Mouse (Mus musculus) midbrain, embryonic 16.5 days (tissue): ENCODE results near the gene Slc22a22. TPM values are rescaled to one million over a fixed set of nuclear protein-coding genes. Genes with fewer than 3 reads are reported as not detected.
"Not testable (repeated sequence)": the region's sequence is repeated elsewhere in the genome, so short reads cannot be mapped to it uniquely, and the experiment has no call there.

ENCODE experiments used
- ATAC-seq: fragments of 200-750 bp; cut with Nextera tagmentation; 2 replicates; pipeline ENCODE4 v1.8.0; 2017; ENCODE audit warnings: moderate TSS enrichment
- H3K27ac ChIP-seq: fragments of 300-500 bp; sonication (generic); 2 replicates; pipeline ENCODE4 v1.5.1; 2014; ENCODE audit warnings: mild to moderate bottlenecking, low read length, mixed read lengths
- H3K27me3 ChIP-seq: fragments of 300-500 bp; sonication (generic); 2 replicates; pipeline ENCODE4 v1.6.1; 2014; ENCODE audit warnings: low read depth, low read length, mixed read lengths; ENCODE audit not compliant: control insufficient read depth, insufficient read depth
- H3K36me3 ChIP-seq: fragments of 300-500 bp; sonication (generic); 2 replicates; pipeline ENCODE4 v1.6.1; 2014; ENCODE audit warnings: mild to moderate bottlenecking, low read length, moderate library complexity, mixed read lengths; ENCODE audit not compliant: control insufficient read depth, insufficient read depth
- H3K4me1 ChIP-seq: fragments of 300-500 bp; sonication (generic); 2 replicates; pipeline ENCODE4 v1.6.1; 2014; ENCODE audit warnings: mild to moderate bottlenecking, low read length, mixed read lengths; ENCODE audit not compliant: control insufficient read depth, insufficient read depth
- H3K4me2 ChIP-seq: fragments of 300-500 bp; sonication (generic); 2 replicates; pipeline ENCODE4 v1.6.1; 2014; ENCODE audit warnings: mild to moderate bottlenecking, low read length, mixed read lengths
- H3K4me3 ChIP-seq: fragments of 300-500 bp; sonication (generic); 2 replicates; pipeline ENCODE4 v1.5.1; 2014; ENCODE audit warnings: low read depth, mild to moderate bottlenecking, low read length, moderate library complexity, mixed read lengths
- H3K9ac ChIP-seq: fragments of 300-500 bp; sonication (generic); 2 replicates; pipeline ENCODE4 v1.6.1; 2014; ENCODE audit warnings: low read depth, low read length, mixed read lengths
- H3K9me3 ChIP-seq: fragments of 300-500 bp; sonication (generic); replicated peaks from 2 replicates; pipeline ENCODE4 v1.6.1; 2014; ENCODE audit warnings: mild to moderate bottlenecking, low read length, mixed read lengths; ENCODE audit not compliant: control insufficient read depth, poor library complexity, severe bottlenecking
- WGBS: fragments of 180-500 bp; shearing (Covaris S2); extraction: QIAGEN DNeasy Blood & Tissue Kit; methylation state at CpG from one replicate; pipeline ENCODE4 v1.1.7; 2014; 5-methylcytosine and 5-hydroxymethylcytosine counted together
- polyA plus RNA-seq: library from polyadenylated mRNA; unstranded; fragments of >200 nt; fragmentation: Nextera tagmentation; extraction: Ambion mirVana; gene quantifications from 2 replicates; pipeline ENCODE4 v1.2.1, GENCODE M21; 2015

Gene Slc22a22
- polyA plus RNA-seq, 1 experiment from 2014 or later = not detected

GRCm38 (mm10) chr15:57316486-57316885, 160.9 kb downstream of the Slc22a22 start:
- Histone ChIP-seq H3K9me3 (peaks cover 3% of the 10 kb centered on the region; the same call in 1 of the 2 replicates), H3K27me3 (no peaks in the 10 kb centered on the region), H3K27ac (no peak overlapping the region), H3K4me2 (no peak overlapping the region), H3K4me3 (no peak overlapping the region), H3K4me1 (no peaks in the 10 kb centered on the region), H3K9ac (no peak overlapping the region), H3K36me3 (no peaks in the 10 kb centered on the region)
- no peak for ATAC-seq
- WGBS = 62% methylated on average over 2 of the region's 2 CpGs

DNA sequence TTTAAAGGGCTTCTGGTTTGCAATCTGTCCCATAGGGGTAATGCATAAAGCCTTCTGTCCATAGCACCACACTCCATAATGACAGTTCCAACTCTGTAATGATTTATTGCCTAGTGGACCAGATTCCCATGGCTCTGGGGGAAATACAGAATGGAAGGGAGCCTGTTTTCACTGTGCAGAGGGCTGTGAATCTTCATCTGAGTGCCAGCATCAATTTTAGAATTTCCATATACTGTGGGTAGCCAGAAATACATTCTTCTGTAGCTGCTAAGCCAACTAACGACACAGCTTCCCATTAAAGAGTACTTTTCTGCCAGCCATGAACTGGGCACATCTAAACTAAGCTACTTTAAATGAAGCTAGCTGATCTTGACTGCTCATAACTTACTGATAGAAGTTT, 174.7 kb downstream of the Slc22a22 start:
- H3K36me3 ChIP-seq = no peaks in the 10 kb centered on the region
- no peak overlapping the region for H3K27ac ChIP-seq
- H3K4me1 ChIP-seq = no peaks in the 10 kb centered on the region
- H3K9ac ChIP-seq = no peak overlapping the region
- ATAC-seq = no peak
- H3K9me3 ChIP-seq = no peaks in the 10 kb centered on the region
- H3K4me2 ChIP-seq = no peak overlapping the region
- 84% methylated on average over 1 of the region's 1 CpGs for WGBS
- no peak overlapping the region for H3K4me3 ChIP-seq
- no peaks in the 10 kb centered on the region for H3K27me3 ChIP-seq

DNA sequence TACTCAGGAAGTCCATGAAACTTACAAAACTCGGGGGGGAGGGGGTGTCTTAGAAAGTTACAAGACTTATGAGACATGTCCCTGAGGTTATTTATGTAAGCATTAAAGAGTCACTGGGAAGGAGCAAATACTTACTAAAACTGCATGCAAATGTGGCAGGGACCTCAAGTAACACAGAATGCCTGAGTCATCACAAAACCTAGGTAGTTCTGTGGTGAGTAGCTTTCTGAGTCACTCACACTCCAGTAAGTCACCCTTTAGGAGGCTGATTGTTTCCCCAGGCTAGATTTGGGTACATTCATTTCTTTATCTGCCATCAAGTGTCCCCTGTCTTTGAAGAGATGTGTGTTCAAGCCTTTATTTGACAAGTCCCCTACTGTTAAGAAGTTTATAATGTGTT, 198.9 kb downstream of the Slc22a22 start:
- Histone ChIP-seq H3K27me3 (no peaks in the 10 kb centered on the region), H3K9ac (no peak overlapping the region), H3K4me1 (no peaks in the 10 kb centered on the region), H3K36me3 (no peaks in the 10 kb centered on the region), H3K27ac (no peak overlapping the region), H3K4me2 (no peak overlapping the region), H3K9me3 (no peaks in the 10 kb centered on the region), H3K4me3 (no peak overlapping the region)
- WGBS = 78% methylated on average over 1 of the region's 1 CpGs
- ATAC-seq = no peak

DNA sequence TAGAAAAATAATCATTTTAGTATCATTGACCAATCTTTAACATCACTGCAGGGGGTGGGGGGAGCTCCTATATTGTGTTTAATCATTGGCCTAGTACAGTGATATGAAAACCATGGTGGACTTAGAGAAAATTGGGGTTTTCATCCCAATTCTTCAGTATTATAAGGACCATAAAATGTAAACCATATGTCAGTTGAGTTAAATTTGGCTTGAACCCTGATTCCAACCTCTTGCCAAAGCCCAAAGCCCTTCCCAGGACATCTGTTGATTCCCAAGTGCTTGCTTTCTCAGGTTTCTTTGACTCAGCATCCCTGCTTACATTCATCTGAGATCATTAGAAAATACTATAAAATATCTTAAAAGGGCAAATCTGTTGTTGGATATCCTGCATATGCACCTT, 201.0 kb downstream of the Slc22a22 start:
- Histone ChIP-seq H3K9me3 (no peaks in the 10 kb centered on the region), H3K27me3 (no peaks in the 10 kb centered on the region), H3K4me2 (no peak overlapping the region), H3K4me3 (no peak overlapping the region), H3K36me3 (no peaks in the 10 kb centered on the region), H3K27ac (no peak overlapping the region), H3K9ac (no peak overlapping the region), H3K4me1 (no peaks in the 10 kb centered on the region)
- no peak for ATAC-seq

DNA sequence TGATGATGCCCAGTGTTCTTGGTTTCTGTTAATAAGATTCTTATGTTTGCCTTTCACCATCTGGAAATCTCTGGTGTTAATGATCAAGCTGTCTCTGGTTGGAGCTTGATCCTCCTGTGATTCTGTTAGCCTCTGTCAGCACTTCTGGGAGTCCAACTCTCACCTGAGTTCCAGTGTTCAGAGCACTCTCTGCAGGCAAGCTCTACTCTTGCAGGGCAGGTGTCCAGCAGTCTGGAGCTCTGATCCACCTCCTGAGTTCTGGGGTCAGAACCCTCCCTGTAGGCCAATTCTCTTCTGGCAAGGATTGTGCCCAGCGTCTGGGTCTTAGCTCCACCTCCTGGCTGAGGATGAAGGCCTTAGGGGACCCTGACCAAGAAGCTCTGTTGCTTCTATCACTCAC, 237.4 kb downstream of the Slc22a22 start:
- not testable (repeated sequence) for H3K27ac ChIP-seq, H3K9ac ChIP-seq, H3K4me3 ChIP-seq, H3K4me1 ChIP-seq, H3K36me3 ChIP-seq, H3K27me3 ChIP-seq, H3K9me3 ChIP-seq, ATAC-seq, H3K4me2 ChIP-seq
- WGBS = 90% methylated on average over 1 of the region's 1 CpGs

- no peak for ATAC-seq
- Histone ChIP-seq H3K27me3 (no peaks in the 10 kb centered on the region), H3K9me3 (no peaks in the 10 kb centered on the region), H3K36me3 (no peaks in the 10 kb centered on the region), H3K27ac (no peak overlapping the region), H3K4me1 (no peaks in the 10 kb centered on the region), H3K4me3 (no peak overlapping the region), H3K9ac (no peak overlapping the region), H3K4me2 (no peak overlapping the region)
Measured at GRCm38 (mm10) chr15:57230439-57230838, 247.0 kb downstream of the Slc22a22 start.

DNA sequence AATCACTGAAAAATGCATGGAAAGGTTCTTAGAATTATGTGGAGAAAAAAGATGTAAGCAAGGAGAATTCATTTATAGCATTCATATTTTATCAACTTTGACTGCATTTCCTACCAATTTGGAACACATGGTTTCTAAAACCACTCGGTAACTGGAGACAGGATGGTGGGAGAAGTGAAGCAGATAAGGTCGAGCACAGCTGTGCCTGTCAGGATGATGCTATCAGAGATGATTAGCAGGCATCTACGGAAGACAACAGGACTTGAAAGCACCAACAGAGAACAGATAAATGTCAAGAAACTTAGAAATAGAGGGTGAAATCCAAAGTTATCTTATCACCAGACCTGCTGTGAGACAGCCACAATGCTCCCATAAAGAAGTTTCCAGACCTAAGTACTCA, 272.1 kb downstream of the Slc22a22 start:
- Histone ChIP-seq H3K4me3 (no peak overlapping the region), H3K9ac (no peak overlapping the region), H3K27ac (no peak overlapping the region), H3K27me3 (no peaks in the 10 kb centered on the region), H3K9me3 (no peaks in the 10 kb centered on the region), H3K4me1 (no peaks in the 10 kb centered on the region), H3K36me3 (no peaks in the 10 kb centered on the region), H3K4me2 (no peak overlapping the region)
- no peak for ATAC-seq
- WGBS = 82% methylated on average over 3 of the region's 3 CpGs

DNA sequence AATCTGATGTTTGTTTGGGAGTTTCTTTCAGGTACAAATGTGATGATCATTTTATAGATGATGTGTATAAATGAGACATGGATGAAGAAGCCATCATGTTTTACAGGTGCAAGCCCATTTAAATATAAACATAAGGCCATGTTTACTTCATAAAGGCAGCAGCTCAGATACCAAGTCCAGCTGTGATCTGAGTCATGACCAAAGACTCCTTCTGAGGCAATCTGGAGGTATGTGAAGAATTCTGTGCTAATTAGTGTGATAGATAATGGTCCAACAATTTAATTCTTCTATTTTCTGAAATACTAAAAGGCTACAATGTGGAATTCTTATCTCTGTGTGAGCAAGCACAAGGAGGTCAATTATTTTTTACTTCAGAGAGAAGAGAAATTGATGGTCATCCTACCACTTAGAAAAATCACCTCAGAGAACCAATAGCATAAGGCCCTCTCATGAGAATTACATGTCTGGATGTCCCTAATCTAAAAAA, 272.9 kb downstream of the Slc22a22 start:
- Histone ChIP-seq H3K4me2 (no peak overlapping the region), H3K4me1 (no peaks in the 10 kb centered on the region), H3K27me3 (no peaks in the 10 kb centered on the region), H3K9ac (no peak overlapping the region), H3K27ac (no peak overlapping the region), H3K36me3 (no peaks in the 10 kb centered on the region), H3K4me3 (no peak overlapping the region), H3K9me3 (no peaks in the 10 kb centered on the region)
- no peak for ATAC-seq
